Mouse (Mus musculus): ENCODE results near the gene Atpaf1.
A peak's percentile ranks its signal among the peaks of the same experiment; 100 is the strongest.

Gene Atpaf1

GRCm38 (mm10) chr4:115812326-115812725 lies 27.7 kb downstream of the Atpaf1 start:
- DNase-seq (ENCODE audit: low spot score) = no peak

GRCm38 (mm10) chr4:115815606-115816005 lies 31.0 kb downstream of the Atpaf1 start:
- DNase-seq (ENCODE audit: low spot score) = no peak

- no peak for DNase-seq (ENCODE audit: low spot score)
These were observed 35.6 kb downstream of the Atpaf1 start for GRCm38 (mm10) chr4:115820199-115820598.

GRCm38 (mm10) chr4:115820944-115821343 lies 36.3 kb downstream of the Atpaf1 start:
- no peak for DNase-seq (ENCODE audit: low spot score)

- DNase-seq (ENCODE audit: low spot score) = no peak
These were observed 36.8 kb downstream of the Atpaf1 start for GRCm38 (mm10) chr4:115821431-115821830.

- no peak for DNase-seq (ENCODE audit: low spot score)
These were observed 37.3 kb downstream of the Atpaf1 start for GRCm38 (mm10) chr4:115821928-115822327.

- DNase-seq (ENCODE audit: low spot score) = no peak
These were observed 39.6 kb downstream of the Atpaf1 start for GRCm38 (mm10) chr4:115824178-115824577.

GRCm38 (mm10) chr4:115825271-115825670 lies 40.7 kb downstream of the Atpaf1 start:
- DNase-seq (ENCODE audit: low spot score) = no peak

GRCm38 (mm10) chr4:115827066-115827465 lies 42.5 kb downstream of the Atpaf1 start:
- DNase-seq (ENCODE audit: low spot score) = no peak

GRCm38 (mm10) chr4:115827535-115827887 lies 42.9 kb downstream of the Atpaf1 start:
- DNase-seq (ENCODE audit: low spot score) = peak; percentile 37

- DNase-seq (ENCODE audit: low spot score) = peak; percentile 91
These were observed 43.4 kb downstream of the Atpaf1 start, which contains the start of gene Mob3c for GRCm38 (mm10) chr4:115827888-115828571. Gene Mob3c (plus strand): TSS chr4:115828092.

- DNase-seq (ENCODE audit: low spot score) = no peak
These were observed 43.9 kb downstream of the Atpaf1 start for GRCm38 (mm10) chr4:115828572-115828902.

- no peak for DNase-seq (ENCODE audit: low spot score)
These were observed 45.9 kb downstream of the Atpaf1 start for GRCm38 (mm10) chr4:115830491-115830890.

GRCm38 (mm10) chr4:115831221-115831620 lies 46.6 kb downstream of the Atpaf1 start:
- no peak for DNase-seq (ENCODE audit: low spot score)

GRCm38 (mm10) chr4:115832040-115832439 lies 47.4 kb downstream of the Atpaf1 start:
- DNase-seq (ENCODE audit: low spot score) = no peak

- DNase-seq (ENCODE audit: low spot score) = no peak
These were observed 51.0 kb downstream of the Atpaf1 start for GRCm38 (mm10) chr4:115835576-115835975.

GRCm38 (mm10) chr4:115838196-115838595 lies 53.6 kb downstream of the Atpaf1 start:
- DNase-seq (ENCODE audit: low spot score) = no peak

GRCm38 (mm10) chr4:115838696-115839641 lies 54.4 kb downstream of the Atpaf1 start, which contains the start of gene Mknk1:
Gene Mknk1 (plus strand): TSS chr4:115839198.
- DNase-seq (ENCODE audit: low spot score) = peak; percentile 98

- no peak for DNase-seq (ENCODE audit: low spot score)
These were observed 55.3 kb downstream of the Atpaf1 start for GRCm38 (mm10) chr4:115839956-115840355.

GRCm38 (mm10) chr4:115840842-115841241 lies 56.2 kb downstream of the Atpaf1 start:
- no peak for DNase-seq (ENCODE audit: low spot score)

GRCm38 (mm10) chr4:115846656-115847055 lies 62.0 kb downstream of the Atpaf1 start:
- DNase-seq (ENCODE audit: low spot score) = no peak

GRCm38 (mm10) chr4:115847377-115847776 lies 62.8 kb downstream of the Atpaf1 start:
- no peak for DNase-seq (ENCODE audit: low spot score)

GRCm38 (mm10) chr4:115848083-115848482 lies 63.5 kb downstream of the Atpaf1 start:
- no peak for DNase-seq (ENCODE audit: low spot score)

Measured in embryo, embryonic 10 days (tissue).